Mouse (Mus musculus) embryonic facial prominence, embryonic 11.5 days (tissue): ENCODE results near the gene Syt3. TPM values are rescaled to one million over a fixed set of nuclear protein-coding genes. Genes with fewer than 3 reads are reported as not detected.

Source experiments
- ATAC-seq: fragments of 200-750 bp; cut with Nextera tagmentation; replicated peaks from 2 replicates; pipeline ENCODE4 v1.8.0; 2017; ENCODE audit warnings: low read depth; ENCODE audit not compliant: insufficient number of reproducible peaks, low FRiP score, low TSS enrichment
- DNase-seq: peaks from one replicate; pipeline ENCODE4 v3.0.0-alpha.2; 2015; ENCODE audit warnings: low spot score
- H3K27ac ChIP-seq: fragments of 300-500 bp; sonication (generic); replicated peaks from 2 replicates; pipeline ENCODE4 v1.5.1; 2014; ENCODE audit warnings: mild to moderate bottlenecking, low read depth, low read length, control low read depth
- H3K27me3 ChIP-seq: fragments of 300-500 bp; sonication (generic); 2 replicates; pipeline ENCODE4 v1.6.1; 2014; ENCODE audit warnings: mild to moderate bottlenecking, low read length, moderate library complexity, mixed read lengths; ENCODE audit not compliant: control insufficient read depth, insufficient read depth
- H3K36me3 ChIP-seq: fragments of 300-500 bp; sonication (generic); replicated peaks from 2 replicates; pipeline ENCODE4 v1.6.1; 2014; ENCODE audit warnings: low read depth, mild to moderate bottlenecking, low read length, moderate library complexity, mixed read lengths; ENCODE audit not compliant: control insufficient read depth, insufficient read depth
- H3K4me1 ChIP-seq: fragments of 300-500 bp; sonication (generic); 2 replicates; pipeline ENCODE4 v1.6.1; 2014; ENCODE audit warnings: low read length, mixed read lengths; ENCODE audit not compliant: control insufficient read depth, insufficient read depth
- H3K4me2 ChIP-seq: fragments of 300-500 bp; sonication (generic); 2 replicates; pipeline ENCODE4 v1.6.1; 2014; ENCODE audit warnings: low read depth, mild to moderate bottlenecking, control low read depth, low read length, moderate library complexity
- H3K4me3 ChIP-seq: fragments of 300-500 bp; sonication (generic); 2 replicates; pipeline ENCODE4 v1.5.1; 2014; ENCODE audit warnings: low read depth, low read length, control low read depth
- H3K9ac ChIP-seq: fragments of 300-500 bp; sonication (generic); replicated peaks from 2 replicates; pipeline ENCODE4 v1.6.1; 2014; ENCODE audit warnings: mild to moderate bottlenecking, control low read depth, low read length
- H3K9me3 ChIP-seq: fragments of 300-500 bp; sonication (generic); replicated peaks from 2 replicates; pipeline ENCODE4 v1.6.1; 2016; ENCODE audit warnings: mild to moderate bottlenecking, low read length, inconsistent platforms, mixed read lengths; ENCODE audit not compliant: control insufficient read depth
- WGBS: fragments of 180-500 bp; shearing (Covaris S2); extraction: QIAGEN DNeasy Blood & Tissue Kit; methylation state at CpG from one replicate; pipeline ENCODE4 v1.1.7; 2014; 5-methylcytosine and 5-hydroxymethylcytosine counted together
- polyA plus RNA-seq: library from polyadenylated mRNA; unstranded; fragments of >200 nt; fragmentation: Nextera tagmentation; extraction: Ambion mirVana; gene quantifications from 2 replicates; pipeline ENCODE4 v1.2.1, GENCODE M21; 2014

Syt3 gene
- polyA plus RNA-seq, 1 experiment from 2014 or later: 1.4 TPM

- H3K36me3 ChIP-seq: no peaks in the 10 kb centered on the region
- H3K4me2 ChIP-seq: peak overlapping the region; percentile 92
- 2% methylated on average over 32 of the region's 32 CpGs for WGBS
- peak overlapping the region; percentile 70 for H3K9ac ChIP-seq
- peak overlapping the region; percentile 63 for H3K4me3 ChIP-seq
- DNase-seq (no peak), ATAC-seq (peak; percentile 4; the same call in 1 of the 2 replicates)
- peaks cover 8% of the 10 kb centered on the region for H3K4me1 ChIP-seq
- H3K27me3 ChIP-seq: peaks cover 20% of the 10 kb centered on the region
- H3K27ac ChIP-seq: peak overlapping the region; percentile 72
- H3K9me3 ChIP-seq: no peaks in the 10 kb centered on the region
Observed at GRCm38 (mm10) chr7:44429534-44430488, 45.9 kb downstream of the Syt3 start.

- peaks cover 8% of the 10 kb centered on the region for H3K4me1 ChIP-seq
Observed at GRCm38 (mm10) chr7:44432550-44432949, 48.6 kb downstream of the Syt3 start.

GRCm38 (mm10) chr7:44433371-44433770, 49.5 kb downstream of the Syt3 start:
- DNase-seq: peak; percentile 69
- no peaks in the 10 kb centered on the region for H3K36me3 ChIP-seq
- ATAC-seq: peak; percentile 51
- 1% methylated on average over 7 of the region's 7 CpGs for WGBS
- no peak overlapping the region for H3K27ac ChIP-seq
- H3K9me3 ChIP-seq: no peaks in the 10 kb centered on the region
- peaks cover 8% of the 10 kb centered on the region for H3K4me1 ChIP-seq
- no peak overlapping the region for H3K9ac ChIP-seq
- H3K4me2 ChIP-seq: no peak overlapping the region
- peaks cover 18% of the 10 kb centered on the region for H3K27me3 ChIP-seq
- H3K4me3 ChIP-seq: no peak overlapping the region

More at GRCm38 (mm10) chr7:44432550-44432949, 48.6 kb downstream of the Syt3 start:
- Histone ChIP-seq H3K27me3 (peaks cover 20% of the 10 kb centered on the region), H3K36me3 (no peaks in the 10 kb centered on the region), H3K9me3 (no peaks in the 10 kb centered on the region), H3K27ac (no peak overlapping the region), H3K9ac (no peak overlapping the region), H3K4me3 (no peak overlapping the region), H3K4me2 (no peak overlapping the region)
- WGBS: 69% methylated on average over 6 of the region's 6 CpGs
- no peak for DNase-seq
- ATAC-seq: no peak

- no peak for DNase-seq
- Histone ChIP-seq H3K27ac (no peak overlapping the region), H3K36me3 (no peaks in the 10 kb centered on the region), H3K27me3 (peaks cover 15% of the 10 kb centered on the region), H3K4me3 (no peak overlapping the region), H3K9ac (no peak overlapping the region), H3K9me3 (no peaks in the 10 kb centered on the region), H3K4me2 (no peak overlapping the region), H3K4me1 (peaks cover 8% of the 10 kb centered on the region)
- 78% methylated on average over 9 of the region's 9 CpGs for WGBS
- no peak for ATAC-seq
Observed at GRCm38 (mm10) chr7:44434089-44434488, 50.2 kb downstream of the Syt3 start.

- Histone ChIP-seq H3K36me3 (no peaks in the 10 kb centered on the region), H3K9ac (no peak overlapping the region), H3K4me3 (no peak overlapping the region), H3K27ac (no peak overlapping the region), H3K4me1 (no peaks in the 10 kb centered on the region), H3K4me2 (no peak overlapping the region), H3K27me3 (peaks cover 7% of the 10 kb centered on the region), H3K9me3 (no peaks in the 10 kb centered on the region)
- DNase-seq: no peak
- WGBS: 64% methylated on average over 5 of the region's 5 CpGs
- no peak for ATAC-seq
Observed at GRCm38 (mm10) chr7:44435796-44436195, 51.9 kb downstream of the Syt3 start.

GRCm38 (mm10) chr7:44436267-44436666, 52.4 kb downstream of the Syt3 start:
- no peak overlapping the region for H3K4me2 ChIP-seq
- 18% methylated on average over 1 of the region's 1 CpGs for WGBS
- H3K9ac ChIP-seq: no peak overlapping the region
- H3K4me1 ChIP-seq: no peaks in the 10 kb centered on the region
- peaks cover 10% of the 10 kb centered on the region for H3K27me3 ChIP-seq
- no peak for DNase-seq
- no peak for ATAC-seq
- no peaks in the 10 kb centered on the region for H3K9me3 ChIP-seq
- H3K4me3 ChIP-seq: no peak overlapping the region
- no peaks in the 10 kb centered on the region for H3K36me3 ChIP-seq
- no peak overlapping the region for H3K27ac ChIP-seq

- peaks cover 16% of the 10 kb centered on the region for H3K27me3 ChIP-seq
- H3K9ac ChIP-seq: no peak overlapping the region
- DNase-seq: no peak
- no peaks in the 10 kb centered on the region for H3K36me3 ChIP-seq
- WGBS: 86% methylated on average over 1 of the region's 1 CpGs
- H3K4me3 ChIP-seq: no peak overlapping the region
- H3K4me1 ChIP-seq: no peaks in the 10 kb centered on the region
- H3K4me2 ChIP-seq: no peak overlapping the region
- H3K9me3 ChIP-seq: no peaks in the 10 kb centered on the region
- H3K27ac ChIP-seq: no peak overlapping the region
- ATAC-seq: no peak
Observed at GRCm38 (mm10) chr7:44437188-44437587, 53.3 kb downstream of the Syt3 start.

- WGBS: 59% methylated on average over 8 of the region's 8 CpGs
- H3K4me1 ChIP-seq: no peaks in the 10 kb centered on the region
- no peak overlapping the region for H3K9ac ChIP-seq
- no peak for ATAC-seq
- peaks cover 23% of the 10 kb centered on the region for H3K27me3 ChIP-seq
- DNase-seq: no peak
- H3K9me3 ChIP-seq: no peaks in the 10 kb centered on the region
- H3K4me3 ChIP-seq: no peak overlapping the region
- no peak overlapping the region for H3K27ac ChIP-seq
- no peaks in the 10 kb centered on the region for H3K36me3 ChIP-seq
- no peak overlapping the region for H3K4me2 ChIP-seq
Observed at GRCm38 (mm10) chr7:44437933-44438332, 54.0 kb downstream of the Syt3 start.
